Mouse (Mus musculus): ENCODE measurements around the gene Ndufs8.
"Not testable (repeated sequence)": the region's sequence is repeated elsewhere in the genome, so short reads cannot be mapped to it uniquely, and the experiment has no call there.

The Ndufs8 gene

DNA sequence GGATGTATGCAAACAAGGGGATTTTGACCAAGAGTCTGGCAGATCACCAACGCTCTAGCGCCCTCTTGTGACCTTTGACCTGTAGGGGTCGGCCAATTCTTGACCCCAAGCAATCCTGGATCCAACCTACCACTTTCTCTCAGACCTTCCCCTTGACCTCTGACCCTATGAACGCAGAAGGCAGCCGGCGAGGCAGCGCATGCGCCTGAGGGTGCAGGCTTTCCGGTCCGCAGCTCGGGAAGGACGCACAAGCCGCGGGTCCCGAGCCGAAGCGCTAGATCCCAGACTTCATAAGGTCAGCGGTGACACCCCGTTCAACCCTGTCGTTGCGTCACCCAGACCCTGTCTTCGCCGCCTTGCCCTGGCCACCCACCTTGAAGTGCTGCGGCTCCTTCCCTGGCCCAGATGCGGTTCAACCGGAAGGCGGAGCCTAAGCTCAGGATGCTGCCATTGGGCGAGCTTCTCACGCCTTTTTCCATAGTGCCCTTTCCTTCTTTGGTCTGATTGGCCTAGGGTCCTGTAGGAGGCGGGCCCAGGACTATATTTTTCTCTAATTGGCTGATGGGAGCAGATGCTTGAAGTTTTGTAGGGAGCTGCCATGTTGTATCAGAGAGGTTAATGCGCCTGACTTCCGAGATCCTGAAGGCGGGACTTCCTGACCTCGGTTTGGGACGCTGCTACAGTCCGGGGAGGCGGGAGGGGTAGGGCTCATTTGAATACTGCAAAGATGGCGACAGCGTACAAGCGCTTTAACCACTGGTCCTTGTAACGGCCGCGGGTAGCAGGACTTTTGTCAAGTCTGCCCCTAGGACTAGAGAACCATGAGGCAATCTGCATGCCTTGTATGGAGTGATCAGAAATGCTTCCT, at the start of gene Ndufs8:
Gene Ndufs8, minus strand, starts transcription at position 438 of the 868 bp plus-strand sequence.
- DNase-seq (ENCODE audit: low spot score), result peak; percentile 75

DNA sequence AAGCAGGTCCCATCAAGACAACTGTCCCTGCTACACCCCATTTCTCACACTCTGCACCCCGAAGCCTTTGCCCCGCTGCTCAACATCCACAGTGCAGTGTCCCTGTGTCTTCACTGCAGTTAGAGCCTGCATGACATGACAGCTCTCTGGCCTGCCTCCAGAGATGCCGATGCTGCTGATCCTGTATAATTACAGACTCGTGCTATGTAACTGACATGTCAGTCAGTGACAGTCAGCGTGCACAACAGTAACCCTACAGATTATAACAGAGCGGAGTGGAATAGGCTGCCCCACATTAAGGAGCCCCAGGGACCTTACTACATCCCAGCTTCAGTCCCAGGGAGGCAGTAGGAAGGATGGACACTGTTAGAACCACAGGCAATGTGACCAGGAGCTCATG, 49.2 kb upstream of the Ndufs8 start:
- DNase-seq (ENCODE audit: low spot score), result not testable (repeated sequence)

DNA sequence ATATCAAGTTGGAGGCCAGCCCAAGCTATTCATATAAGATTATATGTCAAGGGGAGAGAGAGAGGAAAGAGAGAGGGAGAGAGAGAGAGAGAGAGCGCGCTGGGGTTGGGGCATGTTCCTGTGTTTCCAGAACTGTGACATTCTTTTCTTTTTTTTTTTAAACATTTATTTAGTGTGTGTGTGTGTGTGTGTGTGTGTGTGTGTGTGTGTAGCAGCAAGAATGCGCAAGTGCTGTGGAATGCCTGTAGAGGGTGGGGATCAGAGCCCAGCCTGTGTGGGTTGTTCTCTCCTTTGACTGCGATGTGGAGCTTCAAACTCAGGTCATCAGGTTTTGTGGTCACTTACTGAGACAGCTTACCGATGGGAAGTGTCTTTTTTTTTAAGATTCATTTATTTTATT, 47.6 kb upstream of the Ndufs8 start:
- DNase-seq (ENCODE audit: low spot score), result no peak

DNA sequence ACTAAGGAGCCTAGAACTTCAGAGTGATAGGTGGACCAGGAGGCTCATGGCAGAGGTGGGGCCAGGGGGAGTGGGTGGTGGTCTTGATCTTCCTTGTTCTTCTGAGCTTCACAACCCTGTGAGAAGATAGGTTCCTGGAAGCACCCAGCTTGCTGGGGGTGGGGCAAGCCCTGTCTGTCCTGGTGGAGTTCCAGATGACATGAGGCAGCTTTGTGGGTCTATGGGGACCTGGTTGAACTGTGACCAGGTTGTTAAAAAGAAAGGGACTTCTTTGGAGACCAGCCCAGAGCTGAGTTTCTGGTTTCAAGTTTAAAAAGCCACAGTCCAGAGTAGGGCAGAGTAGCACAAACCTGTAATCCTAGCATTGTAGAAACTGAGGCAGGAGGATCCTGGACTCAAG, 46.5 kb upstream of the Ndufs8 start:
- no peak for DNase-seq (ENCODE audit: low spot score)

DNA sequence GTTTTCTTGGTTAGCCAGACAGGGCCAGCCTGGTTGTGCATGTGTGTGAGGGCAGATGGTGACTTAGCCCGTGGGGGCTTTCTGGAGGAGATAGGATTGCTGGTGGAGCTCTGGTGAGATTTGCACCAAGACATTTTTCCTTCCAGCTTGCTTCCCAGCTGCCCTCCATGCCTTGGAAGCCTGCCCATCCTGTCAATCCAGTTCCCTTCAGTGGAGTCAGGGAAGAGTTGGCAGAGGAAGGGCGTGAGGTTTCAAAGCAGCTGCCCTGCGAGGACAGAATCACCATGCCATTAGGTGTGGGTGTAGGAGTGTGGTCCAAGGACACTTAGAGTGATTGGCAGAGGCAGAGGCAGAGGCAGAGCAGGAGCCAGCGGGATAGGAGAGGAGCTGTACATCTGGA, 45.9 kb upstream of the Ndufs8 start, which contains the start of gene Aldh3b3:
Gene Aldh3b3, plus strand, starts transcription at position 176 of the 400 bp plus-strand sequence.
- DNase-seq (ENCODE audit: low spot score), result no peak

DNA sequence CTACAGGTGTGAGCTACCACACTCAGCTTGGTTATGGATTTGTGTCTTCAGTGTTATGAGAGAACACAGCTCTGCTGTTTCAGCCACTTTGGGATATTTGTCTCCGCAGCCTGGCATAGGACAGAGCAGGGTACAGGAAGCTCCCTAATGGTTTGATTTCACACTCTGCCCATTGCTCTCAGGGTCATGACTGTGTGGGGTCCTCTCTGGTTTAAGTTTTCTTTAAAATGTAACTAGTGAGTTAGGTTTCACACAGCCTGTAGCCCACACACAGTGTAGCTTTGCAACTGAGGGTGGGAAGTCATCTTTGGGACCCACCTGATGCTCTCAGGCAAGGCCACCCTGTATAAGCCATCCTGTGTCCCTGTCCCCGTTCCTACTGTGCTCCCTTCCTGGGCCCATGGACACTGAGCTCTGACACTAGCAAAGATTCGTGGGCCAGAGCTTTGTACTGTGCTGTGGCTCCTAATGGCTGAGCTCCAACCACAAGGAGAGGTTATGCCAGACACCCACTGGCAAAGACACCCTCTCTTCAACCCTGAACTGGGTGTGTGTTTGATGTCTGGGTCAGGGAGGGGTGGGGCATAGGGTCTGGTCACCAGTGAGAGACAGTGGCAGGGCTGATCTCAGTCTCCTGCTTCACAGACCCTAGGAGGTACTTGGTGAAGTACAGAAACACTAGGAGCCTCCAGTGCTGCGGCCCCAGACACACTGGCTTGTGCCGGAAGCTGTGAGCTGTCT, 44.9 kb upstream of the Ndufs8 start:
- not testable (repeated sequence) for DNase-seq (ENCODE audit: low spot score)

DNA sequence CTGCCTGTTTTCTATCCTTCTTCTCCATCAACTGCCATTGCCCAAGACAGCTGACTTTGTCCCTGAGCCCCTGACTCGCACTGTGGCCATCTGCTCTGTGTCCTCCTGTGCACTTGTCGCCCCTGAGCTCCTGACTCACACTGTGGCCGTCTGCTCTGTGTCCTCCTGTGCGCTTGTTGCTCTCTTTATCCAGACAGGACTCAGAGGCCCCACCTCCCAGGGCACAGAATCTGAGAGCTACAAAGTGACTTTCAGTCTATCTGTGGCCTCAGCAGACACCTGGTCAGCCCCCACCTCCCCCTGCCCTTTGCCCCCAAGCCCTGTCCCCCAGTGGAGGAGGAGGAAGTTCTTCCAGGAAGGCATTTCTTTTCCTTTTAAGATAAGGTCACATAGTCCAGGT, 43.2 kb upstream of the Ndufs8 start:
- no peak for DNase-seq (ENCODE audit: low spot score)

DNA sequence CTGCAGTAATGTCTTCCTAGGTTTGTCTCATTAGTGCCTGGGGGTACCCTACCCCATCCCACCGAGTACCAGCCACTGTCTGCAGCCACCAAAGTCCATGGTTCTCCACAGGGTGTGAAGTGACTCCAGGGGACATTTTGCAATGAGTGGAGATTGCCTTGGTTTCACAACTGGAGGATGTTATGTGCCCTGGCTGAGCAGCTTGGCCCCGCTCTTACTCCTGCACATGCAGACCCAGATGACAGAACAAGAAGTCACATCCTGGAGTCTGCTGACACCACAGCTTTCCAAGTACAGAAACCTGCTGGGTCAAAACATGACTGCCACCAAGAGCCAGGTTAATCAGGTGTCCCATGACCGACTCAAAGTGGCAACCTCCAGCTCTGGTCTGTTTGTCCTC, 42.5 kb upstream of the Ndufs8 start:
- no peak for DNase-seq (ENCODE audit: low spot score)

DNA sequence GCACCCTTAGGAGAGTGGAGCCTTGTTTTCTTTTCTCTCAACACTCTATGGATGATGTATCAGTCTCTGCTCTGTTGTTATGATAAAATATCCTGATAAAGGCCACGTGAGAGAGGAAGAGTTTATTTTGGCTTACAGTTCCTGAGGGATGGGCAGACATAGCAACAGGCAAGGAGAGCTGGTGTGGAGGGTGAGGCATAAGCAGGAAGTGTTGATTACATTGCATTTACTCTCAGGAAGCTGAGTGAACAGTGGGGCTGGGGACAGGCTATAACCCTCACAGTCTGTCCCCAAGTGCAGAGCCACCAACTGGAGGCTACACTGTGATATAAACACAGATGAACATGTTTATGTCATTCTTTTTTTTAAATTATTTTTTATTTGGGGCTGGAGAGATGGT, 39.5 kb upstream of the Ndufs8 start:
- no peak for DNase-seq (ENCODE audit: low spot score)

DNA sequence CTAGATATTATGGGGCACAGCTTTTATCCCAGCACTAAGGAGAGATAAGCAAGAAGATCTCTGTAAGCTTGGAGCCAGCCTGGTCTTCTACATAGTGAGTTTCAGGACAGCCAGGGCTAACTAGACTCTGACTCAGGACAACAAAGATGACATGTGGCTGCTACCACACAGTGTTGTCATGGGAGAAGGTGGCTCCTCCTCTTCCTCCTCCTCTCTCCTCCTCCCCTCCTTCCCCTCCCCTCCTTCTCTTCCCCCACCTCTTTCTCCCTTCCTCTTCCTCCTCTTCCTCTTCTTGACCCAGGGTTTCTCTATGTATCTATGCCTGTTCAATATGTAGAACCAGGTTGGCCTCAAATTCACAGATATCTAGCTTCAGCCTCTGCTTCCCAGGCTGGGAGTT, 38.9 kb upstream of the Ndufs8 start:
- no peak for DNase-seq (ENCODE audit: low spot score)

DNA sequence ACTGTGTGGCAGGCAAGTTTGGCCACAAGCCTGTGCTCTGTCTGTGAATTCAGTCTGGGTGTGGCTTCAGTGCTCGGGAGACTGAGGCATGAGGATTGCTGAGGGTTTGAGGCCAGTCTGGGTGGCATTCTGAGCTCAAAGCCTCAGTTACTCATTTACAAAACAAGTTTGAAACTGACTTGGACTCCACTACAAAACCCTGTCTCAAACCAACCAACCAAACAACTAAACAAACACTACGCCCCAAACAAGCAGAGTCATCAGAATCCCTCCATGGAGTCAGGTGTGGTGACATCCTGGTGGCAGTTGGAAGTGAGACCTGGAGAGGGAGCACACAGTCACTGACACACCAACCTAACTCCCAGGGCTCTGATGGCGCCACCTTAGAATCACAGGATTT, 37.8 kb upstream of the Ndufs8 start:
- DNase-seq (ENCODE audit: low spot score), result no peak

DNA sequence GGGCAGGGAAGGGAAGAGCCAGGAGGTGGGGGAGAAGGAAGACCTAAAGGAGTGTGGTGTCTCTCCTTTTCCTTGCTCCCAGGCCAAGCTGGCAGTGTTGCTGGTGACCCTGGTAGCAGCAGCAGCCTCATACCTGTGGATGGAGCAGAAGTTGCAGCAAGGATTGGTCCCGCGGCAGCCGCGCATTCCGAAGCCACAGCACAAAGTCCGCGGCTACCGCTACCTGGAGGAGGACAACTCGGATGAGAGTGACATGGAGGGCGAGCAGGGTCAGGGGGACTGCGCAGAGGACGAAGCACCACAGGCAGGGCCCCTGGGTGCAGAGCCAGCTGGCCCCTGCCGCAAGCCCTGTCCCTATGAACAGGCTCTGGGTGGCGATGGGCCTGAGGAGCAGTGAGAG, 36.0 kb upstream of the Ndufs8 start:
- DNase-seq (ENCODE audit: low spot score), result no peak

DNA sequence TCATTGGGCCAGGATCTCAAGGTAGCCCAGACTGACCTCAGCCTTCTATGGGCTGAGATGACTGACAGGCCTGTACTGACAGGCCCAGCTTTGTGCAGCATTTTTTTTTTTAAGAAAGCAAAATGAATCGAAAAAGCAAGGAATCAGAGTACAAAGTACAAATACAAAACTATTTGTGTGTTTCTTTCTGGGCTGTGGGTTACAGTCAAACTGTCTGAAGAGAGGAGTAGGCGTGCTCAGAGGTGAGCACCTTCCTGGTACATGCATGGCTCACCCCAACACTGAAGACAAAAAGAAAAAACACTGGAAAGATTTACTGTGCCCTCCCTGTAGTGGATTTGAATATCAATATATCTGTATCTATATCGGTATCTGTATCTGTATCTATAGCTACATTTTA, 35.2 kb upstream of the Ndufs8 start:
- DNase-seq (ENCODE audit: low spot score), result no peak

DNA sequence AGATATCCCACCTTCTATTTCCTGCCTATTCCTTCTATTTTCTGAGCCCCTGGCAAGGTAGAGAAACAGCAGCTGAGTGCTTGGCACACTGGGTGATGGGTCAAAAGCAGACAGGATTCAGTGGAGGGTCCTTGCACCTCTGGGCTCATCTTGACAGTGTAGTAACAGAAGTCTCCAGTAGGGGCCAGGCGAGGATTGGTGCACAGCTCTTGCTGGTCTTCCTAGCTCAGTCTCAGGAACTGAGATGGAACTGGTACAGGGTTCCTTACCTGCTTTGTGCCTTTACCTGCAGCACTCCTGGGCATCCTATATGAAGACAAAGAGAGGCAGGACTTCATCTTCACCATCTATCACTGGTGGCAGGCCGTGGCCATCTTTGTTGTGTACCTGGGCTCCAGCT, 34.1 kb upstream of the Ndufs8 start:
- DNase-seq (ENCODE audit: low spot score), result peak; percentile 64

DNA sequence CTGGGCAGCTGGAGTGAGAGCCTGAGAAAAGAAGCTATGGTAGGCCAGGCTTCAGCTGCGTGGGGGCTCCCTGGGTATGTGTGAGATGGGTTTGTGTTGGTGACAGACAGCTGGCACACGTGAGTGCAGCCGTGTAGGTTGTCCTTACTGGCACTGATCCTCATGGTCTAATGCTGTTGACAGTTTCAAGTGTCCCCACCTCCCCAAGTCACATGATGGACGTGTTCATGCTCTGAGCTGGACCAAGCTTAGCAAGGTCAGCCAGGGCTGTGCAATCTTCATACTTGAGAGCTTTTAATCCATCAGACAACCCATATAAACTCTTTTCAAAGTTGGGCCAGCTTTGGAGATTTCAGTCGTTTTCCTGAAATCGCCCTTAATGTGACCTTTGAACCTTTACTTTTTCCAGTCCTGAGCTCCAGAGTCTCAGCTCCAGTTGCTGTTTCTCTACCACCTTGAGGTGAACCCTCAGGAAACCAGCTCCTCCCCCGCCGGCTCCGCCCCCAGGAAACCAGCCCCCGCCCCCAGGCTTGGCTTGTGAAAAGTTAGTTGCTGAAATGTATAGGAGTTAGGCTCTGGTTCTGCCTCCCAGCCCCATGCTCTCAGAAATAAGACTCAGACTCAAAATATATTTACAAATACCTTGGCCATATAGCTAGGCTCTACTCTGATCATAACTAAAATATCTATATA, 33.4 kb upstream of the Ndufs8 start:
- no peak for DNase-seq (ENCODE audit: low spot score)

DNA sequence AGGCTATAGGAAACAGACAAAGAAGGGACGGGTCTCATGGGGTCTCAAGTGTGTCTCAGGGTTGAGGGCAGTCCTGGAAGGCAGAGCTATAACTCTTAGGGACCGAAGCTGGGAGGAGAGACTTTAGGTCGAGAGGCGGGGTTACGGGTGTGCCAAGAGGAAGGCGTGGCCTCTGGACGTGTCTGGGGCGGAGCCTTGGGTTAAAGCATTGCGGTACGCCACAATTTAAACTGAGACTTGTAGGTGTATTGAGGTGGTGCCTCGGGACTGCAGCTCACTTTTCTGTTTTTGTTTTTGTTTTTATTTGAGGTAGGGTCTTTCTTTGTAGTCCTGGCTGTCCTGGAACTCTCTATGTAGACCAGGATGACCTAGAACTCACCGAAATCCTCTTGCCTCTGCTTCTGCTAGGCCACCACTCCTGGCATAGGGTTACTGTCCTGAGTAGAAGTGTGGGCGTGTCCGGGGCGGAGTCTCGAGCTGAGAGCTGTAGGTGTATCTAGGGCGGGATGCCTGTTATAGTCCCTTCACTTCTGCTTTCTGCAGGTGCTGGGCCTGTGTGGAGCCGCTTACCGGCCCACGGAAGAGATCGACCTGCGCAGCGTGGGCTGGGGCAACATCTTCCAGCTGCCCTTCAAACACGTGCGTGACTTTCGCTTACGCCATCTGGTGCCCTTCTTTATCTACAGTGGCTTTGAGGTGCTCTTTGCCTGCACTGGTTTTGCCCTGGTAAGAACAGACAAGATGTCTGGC, 30.6 kb upstream of the Ndufs8 start:
- DNase-seq (ENCODE audit: low spot score), result no peak

DNA sequence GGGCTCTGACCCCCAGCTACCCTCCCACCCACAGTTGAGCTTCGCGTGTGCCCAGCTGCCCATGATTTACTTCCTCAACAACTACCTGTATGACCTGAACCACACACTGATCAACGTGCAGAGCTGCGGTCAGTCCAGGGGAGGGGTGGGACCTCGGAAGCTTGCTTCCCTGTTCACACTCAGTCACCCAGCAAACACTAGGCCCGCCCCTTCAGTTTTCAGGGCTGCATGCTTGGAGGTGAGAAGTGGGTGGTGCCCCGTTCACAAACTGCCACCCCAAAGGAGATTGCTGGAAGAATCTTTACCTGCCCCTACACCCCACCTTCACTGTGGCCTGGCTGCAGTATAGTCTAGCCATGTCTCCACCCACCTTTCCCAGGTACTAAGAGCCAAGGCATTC, 29.7 kb upstream of the Ndufs8 start:
- no peak for DNase-seq (ENCODE audit: low spot score)

DNA sequence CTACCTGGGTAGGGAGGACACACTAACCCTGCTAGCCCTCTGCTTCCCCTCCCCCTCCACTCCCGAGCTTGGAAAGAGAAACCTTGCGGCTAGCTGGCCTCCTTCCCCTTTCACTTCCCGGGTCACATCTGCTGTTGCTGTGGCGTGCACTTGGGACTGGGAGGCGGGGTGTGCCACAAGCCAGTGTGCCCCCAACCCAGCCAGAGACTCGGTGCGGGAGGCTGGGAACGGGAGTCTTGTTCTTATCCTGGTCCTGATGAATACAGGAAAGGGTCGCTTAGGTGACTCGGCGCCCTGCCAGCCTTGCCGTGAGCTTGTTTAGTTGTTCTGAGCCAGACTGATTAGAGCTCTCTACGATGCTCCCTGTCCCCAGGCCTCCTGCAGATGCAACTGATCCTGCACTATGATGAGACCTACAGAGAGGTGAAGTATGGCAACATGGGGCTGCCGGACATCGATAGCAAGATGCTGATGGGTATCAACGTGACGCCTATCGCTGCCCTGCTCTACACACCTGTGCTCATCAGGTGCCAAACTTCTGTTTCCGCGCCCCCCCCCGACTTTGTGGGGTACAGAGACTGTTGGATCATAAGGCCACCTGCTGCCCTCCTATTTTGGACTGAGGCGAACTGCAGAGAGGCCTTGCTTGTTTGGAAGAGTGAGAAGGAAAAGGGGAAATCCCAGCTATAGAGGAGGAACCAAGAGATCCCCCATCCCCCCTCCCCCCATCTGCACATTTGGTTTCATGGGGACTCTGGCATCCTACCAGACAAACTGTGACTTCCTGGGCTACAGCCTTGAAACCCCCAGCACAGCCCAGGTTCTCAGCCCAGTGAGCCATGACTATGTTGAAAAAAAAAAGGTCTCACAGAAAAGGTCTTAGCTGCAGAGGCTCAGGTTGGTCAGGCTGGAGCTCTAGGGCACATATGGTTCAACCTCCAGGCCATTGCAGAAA, 23.6 kb upstream of the Ndufs8 start:
- DNase-seq (ENCODE audit: low spot score), result peak; percentile 46

DNA sequence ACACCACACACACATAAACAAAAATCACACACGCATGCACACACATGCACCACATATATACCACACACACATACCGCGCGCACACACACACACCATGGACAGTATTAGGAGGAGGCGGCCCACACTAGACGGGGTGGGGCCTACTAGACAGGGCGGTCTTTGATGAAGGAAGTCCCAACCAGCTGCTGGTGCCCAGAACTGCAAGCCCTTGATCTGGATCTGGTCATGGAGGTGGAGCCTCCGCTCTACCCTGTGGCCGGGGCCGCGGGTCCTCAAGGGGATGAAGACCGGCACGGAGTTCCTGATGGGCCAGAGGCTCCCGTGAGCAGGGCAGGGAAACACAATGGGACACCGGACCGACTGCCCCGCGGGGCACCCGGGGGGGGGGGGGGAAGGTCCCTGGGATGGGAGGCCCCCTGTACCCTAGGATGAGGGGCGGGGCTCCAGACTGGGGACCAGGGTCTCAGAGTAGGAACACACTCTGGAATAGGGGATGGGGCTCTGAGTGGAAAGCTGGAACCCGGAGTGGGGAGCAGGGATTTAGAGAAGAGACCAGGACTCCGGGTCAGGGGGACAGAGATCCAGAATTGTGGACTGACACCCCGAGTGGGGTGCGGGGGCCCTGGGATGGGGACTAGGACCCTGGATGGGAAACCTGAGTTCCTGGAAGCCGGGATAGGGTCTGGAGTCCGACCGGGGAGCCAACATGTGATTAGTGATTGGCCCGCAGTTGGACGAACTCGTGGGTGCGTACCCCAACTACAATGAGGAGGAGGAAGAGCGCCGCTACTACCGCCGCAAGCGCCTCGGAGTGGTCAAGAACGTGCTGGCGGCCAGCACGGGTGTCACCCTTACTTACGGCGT, 22.7 kb upstream of the Ndufs8 start, which contains the start of gene Unc93b1:
Gene Unc93b1, plus strand, starts transcription at position 155 of the 864 bp plus-strand sequence.
- DNase-seq (ENCODE audit: low spot score), result peak; percentile 55

DNA sequence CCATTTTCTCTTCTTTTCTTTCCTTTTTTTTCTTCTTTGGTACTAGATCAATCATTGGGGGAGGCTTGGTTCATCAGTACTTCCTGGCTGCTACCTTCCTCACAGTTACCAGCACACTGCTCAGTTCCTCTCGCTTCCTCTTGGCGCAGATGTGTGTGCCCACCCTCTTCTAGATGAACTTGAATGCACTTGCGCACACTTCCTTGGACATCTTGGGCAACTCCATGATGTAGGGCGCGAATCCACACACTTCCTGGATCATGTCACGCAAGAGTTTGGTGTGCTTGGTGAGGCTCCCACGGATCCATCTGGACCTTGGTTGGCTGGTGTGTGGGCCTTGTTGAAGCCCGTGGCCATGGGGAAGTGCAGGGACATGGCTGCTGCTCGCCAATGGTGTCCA, 19.1 kb upstream of the Ndufs8 start:
- no peak for DNase-seq (ENCODE audit: low spot score)
